Mouse (Mus musculus): ENCODE measurements around the gene Cd200r1. TPM values are rescaled to one million over a fixed set of nuclear protein-coding genes. Genes with fewer than 3 reads are reported as not detected.
A peak's percentile ranks its signal among the peaks of the same experiment; 100 is the strongest.

The Cd200r1 gene
- under 1 TPM in 1 of 4 experiments, not detected in 3; 0.16 TPM for total RNA-seq (2022)

DNA sequence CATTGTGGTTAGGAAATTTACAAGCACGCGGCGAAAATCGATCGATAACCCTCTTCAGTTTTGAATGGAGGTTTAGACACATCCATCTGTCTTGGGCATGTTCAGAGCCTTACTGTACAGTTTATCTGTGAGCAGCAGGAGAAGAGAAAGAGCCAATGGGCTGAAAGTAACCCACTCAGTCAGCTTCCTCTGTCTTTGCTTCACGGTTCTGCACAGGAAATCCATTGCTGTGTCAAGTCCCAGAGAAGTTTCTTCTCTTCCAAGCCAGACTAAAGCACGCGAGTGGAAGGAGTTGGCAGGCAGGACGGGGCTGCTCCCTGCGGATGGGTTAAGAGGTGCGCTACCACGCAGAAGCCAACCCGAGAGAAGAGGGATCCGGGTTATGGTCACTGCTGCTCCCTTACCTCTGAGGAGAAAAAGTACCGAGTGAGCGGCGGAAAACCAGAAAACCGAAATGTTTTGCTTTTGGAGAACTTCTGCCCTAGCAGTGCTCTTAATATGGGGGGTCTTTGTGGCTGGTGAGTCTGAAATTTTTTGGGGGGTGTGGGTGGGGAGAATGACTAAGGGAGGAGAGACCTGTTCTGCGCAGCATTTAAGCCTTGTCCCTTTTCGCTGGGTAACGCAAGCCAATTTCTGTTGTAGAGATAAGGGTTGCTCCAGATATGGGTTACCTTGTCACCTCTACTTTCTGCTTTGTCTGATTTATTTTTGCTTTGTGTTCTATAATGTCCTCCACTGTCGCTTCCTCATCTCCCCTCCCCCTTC, at the start of gene Cd200r1:
Gene Cd200r1 (plus strand): TSS at position 182 of the 765 bp plus-strand sequence.
- DNase-seq (ENCODE audit: low spot score in 2 of 2): no peak

DNA sequence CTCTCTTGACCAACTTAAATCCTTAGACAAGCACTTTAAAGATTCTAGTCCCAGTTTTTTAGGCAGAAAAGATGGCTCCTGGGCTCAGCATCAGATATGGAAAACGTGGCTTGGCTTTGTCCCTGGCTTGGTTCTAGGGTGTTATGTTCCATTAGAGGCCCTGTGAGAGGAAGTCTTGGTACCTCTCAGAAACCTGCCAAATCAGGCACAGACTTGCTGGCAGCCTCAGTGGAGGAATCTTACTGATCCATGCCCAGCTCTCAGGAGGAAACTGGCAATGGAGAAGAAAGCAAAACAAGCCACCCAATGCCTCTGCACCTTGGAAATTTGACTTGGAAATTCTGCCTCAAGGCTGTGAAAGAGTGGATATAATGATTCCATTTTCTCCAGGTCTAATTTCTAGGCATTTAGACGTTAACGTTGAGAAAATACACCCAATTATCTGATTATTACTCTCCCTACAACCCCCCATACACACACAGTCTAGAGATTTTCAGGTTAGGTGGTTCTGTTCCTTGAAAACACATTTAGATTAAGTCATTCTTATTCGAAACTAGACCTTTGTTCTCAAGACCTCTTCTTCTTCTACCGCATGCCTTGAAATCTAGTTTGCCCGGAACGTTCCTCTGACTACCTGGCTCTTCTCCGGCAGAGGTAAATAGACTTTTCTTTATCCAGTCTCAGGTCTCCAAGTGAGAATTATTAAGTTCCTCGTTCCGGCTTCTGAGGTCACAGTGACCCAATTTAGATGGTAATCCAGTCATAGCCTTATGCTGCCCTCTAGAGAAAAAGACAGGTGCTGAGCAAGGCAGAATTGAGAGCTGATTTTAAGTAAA, 49.0 kb upstream of the Cd200r1 start:
- DNase-seq (ENCODE audit: low spot score in 2 of 2): no peak

DNA sequence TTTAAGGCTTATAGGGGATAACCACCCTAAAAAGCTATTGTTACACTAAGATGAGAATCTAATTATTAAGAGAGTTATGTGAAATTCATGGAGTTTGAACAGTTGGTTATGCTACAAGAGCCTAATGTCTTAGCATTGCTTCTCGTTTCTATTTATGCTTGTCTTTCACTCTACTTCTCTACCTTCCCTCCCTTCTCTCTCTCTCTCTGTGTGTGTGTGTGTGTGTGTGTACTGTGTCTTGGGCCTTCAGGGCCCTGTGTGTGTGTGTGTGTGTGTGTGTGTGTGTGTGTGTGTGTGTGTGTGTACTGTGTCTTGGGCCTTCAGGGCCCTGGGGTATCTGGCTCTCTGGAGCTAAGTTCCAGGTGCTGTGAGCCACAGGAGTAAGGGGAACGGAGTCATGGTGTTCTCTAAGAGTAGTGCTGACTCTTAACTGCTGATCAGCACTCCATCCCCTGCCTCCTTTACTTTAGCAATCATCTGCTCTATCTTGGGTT, 48.3 kb upstream of the Cd200r1 start:
- DNase-seq (ENCODE audit: low spot score in 2 of 2): no peak

DNA sequence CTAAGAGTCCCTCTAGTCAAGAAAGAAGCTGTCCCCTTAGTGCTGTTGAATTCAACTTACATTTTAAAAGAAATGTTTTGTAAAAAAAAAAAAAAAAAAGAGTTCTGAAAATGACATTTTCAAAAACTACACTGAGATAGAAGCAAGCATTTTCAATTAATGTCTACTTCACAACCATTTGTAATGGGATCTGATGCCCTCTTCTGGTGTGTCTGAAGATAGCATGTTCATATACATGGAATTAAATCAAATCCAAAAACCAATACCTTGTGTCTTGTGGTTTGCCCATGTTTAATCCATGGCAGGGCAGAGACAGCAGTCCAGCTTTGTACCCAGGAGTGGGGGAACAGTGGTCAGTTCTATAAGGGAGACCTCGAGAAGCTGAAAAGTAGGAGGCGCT, 47.7 kb upstream of the Cd200r1 start:
- no peak for DNase-seq (ENCODE audit: low spot score in 2 of 2)

DNA sequence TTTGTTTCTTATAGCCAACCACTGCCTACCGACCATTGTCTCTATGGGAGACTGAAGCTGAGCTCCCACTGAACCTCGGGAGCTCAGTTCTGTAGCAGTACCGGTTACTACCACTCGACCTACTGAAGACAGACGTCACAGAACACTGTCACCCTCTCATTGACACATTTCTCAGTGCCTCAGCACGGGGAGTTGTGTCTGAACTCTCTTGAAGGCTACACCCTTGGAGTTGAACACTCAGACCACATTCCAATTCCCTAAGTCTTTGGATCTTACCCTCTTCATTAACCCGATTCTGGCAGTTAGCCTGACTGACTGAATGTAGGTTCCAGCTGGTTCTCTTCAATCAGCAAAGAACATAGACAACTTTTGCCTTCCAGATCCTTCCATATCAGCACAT, 46.2 kb upstream of the Cd200r1 start:
- DNase-seq (ENCODE audit: low spot score in 2 of 2): no peak

DNA sequence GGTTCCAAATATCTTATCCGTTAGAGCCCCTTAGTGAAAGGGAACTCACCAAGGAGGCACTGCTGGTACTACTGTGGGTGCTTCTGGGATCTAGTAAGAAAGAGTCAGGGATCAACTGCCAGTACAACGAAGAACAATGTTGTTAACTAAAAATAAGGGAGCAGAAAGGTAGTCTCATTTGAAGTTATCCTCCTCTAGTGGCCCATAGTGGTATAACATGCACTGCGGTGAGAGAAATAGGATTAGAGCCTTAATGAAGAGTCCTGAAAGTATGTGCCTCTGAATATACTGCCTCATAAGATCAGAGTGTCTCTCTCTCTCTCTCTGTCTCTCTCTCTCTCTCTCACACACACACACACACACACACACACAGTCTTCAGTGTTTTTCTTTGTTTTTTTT, 45.0 kb upstream of the Cd200r1 start:
- no peak for DNase-seq (ENCODE audit: low spot score in 2 of 2)

DNA sequence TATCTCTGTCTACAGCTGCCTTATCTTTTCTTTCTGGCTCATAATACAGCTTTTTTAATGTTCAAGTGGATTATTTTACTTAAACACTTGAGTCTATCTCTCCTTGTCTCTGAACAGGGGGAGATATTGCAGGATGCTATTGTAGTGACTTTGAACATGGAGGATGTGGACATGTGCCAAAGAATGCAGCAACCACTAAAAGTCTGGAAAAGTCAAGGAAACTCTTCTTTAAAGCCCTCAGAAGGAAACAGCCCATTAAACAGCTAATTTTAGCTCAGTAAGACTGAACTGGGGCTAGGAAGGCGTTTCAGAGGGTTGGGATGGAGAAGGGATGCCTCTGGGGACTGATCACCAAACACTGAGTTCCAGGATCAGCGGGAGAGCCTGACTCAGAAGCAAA, 42.9 kb upstream of the Cd200r1 start:
- no peak for DNase-seq (ENCODE audit: low spot score in 2 of 2)

DNA sequence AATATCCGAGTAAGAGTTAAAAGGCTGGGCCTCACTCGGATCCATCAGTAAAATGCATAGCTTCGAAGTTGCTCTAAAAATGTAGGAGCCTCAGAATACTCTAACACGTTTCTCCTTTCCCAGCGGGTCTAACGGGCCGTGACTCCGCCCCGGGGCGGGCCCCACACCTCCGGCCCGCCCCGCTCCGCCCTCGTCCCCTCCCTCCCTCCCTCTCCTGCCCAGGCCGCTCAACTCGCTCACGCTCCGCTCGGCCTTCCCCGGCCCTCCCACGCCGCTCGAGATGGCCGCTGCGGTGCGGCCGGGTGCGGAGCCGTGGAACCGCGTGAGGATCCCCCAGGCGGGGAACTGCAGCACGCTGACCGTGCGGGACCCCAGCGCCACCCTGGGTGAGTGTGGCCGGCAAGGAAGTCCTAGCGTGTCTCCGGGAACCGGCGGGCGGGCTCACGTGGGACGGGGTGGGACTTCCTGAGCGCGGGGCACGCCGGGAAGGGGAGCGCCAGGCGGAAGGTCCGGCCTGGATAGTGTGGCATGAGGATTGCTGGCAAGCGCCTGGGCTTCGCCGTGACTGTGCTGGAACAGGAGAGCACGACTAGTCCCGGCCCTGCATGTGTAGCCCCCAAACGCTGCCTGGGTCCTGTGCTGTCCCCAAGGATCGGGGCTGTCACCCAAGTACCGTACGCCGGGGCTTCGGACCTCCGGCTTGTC, 41.3 kb upstream of the Cd200r1 start, which contains the start of gene Nepro:
Gene Nepro (plus strand): TSS at position 219 of the 705 bp plus-strand sequence.
- DNase-seq (ENCODE audit: low spot score in 2 of 2): peak; percentile 92 to 93

DNA sequence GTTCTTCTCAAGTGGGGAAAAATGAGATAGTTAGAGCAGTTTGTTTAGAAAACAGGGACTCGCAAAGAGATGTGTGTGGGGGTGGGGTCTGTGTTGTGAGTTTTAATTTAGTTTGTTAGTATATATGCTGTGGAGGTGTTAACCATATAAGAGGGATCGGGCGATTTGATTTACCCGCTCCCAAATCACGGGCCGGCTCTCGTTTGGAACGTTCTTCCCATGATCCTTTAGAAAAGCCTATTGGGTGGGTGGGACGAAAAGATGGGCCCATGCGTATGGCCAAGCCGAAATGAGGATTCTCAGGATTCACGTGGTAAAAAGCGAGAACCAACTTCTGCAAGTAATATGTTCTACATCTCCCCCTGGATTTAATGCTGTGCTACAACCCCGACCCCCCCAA, 40.7 kb upstream of the Cd200r1 start:
- DNase-seq (ENCODE audit: low spot score in 2 of 2): peak in 1 of 2 experiments; percentile 15

DNA sequence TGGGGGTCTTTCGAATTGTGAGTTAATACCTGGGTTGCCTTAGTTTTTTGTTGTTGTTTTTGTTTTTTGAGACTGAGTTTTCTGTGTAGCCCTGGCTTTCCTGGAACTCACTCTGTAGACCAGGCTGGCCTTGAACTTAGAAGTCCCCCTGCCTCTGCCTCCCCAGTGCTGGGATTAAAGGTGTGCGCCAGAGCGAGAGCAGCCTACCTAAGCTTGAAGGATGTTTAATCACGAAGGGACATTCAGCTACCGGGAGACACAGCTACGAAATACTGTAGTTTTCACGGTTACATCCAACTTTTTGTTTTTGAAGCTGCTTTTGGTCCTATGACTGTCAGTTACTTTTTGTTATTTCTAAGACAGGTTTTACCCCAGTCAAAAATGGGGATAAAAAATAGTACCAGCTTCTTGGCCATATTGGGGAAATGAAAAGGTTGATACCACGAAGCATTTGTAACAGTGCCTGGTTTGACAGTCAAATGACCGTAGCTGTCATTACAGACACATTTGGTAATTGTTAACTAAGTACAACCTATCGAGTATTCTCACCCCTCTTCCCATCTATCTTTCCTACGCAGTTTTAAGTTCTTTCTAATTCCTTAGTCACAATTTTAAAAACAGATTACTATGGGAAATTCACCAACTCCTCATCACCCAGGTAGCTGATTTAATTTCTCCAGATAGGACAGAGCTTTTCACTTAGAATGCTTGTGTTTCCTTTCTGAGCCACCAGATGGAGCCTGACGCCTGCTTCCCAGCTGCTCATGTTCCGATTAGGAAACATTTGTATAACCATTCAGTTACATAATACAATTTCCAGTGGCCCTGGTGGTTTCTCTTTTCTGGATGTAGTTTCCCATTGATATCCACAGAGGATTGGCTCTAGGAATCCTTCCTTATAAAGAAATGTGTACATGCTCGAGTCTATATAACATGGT, 40.0 kb upstream of the Cd200r1 start:
- peak; percentile 63 to 66 for DNase-seq (ENCODE audit: low spot score in 2 of 2)

DNA sequence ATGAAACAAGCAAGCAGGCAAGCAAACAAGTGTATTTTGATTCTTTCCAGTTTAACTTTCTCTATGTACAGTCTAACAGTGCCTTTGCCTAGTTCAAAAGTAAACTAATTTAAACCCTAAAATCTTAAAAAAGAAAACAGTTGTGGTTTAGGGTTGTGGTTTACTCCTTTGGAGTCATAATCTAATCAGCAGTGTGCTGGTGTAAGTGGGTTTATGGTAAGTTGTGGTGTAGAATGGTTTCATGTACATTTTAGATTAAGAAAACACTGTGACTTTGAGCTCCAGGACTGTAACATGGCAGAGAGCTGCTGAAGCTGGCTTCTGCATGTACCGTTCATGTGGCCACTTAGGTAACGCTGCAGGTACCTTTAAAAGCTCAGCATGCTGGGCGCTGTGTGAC, 38.0 kb upstream of the Cd200r1 start:
- no peak for DNase-seq (ENCODE audit: low spot score in 2 of 2)

DNA sequence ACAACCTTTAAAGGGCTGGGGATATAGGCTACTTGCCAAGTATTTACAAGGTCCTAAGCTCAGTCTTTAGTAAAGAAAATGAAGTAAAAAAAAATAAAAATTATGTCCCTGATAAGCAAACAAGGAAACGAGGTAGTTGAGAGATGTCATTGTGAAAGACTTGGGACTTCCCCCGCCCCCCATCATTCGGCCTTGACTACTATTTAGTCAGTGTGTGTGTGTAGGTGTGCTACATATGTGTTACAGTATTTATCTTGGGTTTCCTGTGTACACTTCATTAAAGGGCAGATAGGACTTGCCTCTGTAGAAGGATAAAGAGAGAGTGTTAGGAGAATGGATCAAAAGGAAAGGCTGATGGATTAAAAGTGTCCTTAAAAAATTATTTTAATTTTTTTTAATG, 31.5 kb upstream of the Cd200r1 start:
- DNase-seq (ENCODE audit: low spot score in 2 of 2): no peak

DNA sequence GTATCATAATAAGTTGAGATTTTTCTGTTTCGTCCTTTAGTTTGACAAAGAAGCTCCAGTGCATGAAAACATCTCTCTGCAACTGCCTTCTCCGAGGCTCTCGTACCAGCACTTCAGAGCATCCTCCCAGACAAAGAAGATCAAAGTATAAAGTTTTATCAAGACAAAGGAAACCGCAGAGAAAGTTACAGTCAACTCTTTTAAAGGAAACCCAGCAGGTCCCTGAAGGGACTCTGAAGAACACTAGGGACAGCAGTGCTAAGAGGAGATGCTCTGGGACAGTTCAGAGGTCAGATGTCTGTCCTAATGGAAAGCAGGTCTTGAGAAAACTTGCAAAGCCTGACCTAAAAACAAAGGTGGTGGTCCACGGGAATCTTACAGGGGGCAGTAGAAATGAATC, 29.9 kb upstream of the Cd200r1 start:
- no peak for DNase-seq (ENCODE audit: low spot score in 2 of 2)

DNA sequence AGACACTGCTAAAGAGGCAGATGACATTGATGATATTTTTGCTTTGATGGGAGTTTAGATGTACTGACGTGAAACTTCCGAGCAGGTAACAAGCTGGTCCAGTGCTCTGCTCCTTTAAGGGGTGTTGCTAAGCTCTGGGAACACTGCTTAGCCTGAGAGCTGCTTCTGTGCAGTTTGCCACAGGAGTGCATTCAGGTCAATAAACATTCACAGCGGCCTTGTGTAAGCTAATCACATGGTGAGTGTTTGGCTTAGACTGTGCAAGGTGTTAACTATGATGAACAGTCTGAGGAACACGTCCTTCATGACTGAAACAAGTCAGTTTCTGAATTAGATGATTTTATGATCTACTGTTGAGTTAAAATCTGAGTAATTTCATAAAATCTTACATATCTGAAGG, 29.4 kb upstream of the Cd200r1 start:
- DNase-seq (ENCODE audit: low spot score in 2 of 2): no peak

DNA sequence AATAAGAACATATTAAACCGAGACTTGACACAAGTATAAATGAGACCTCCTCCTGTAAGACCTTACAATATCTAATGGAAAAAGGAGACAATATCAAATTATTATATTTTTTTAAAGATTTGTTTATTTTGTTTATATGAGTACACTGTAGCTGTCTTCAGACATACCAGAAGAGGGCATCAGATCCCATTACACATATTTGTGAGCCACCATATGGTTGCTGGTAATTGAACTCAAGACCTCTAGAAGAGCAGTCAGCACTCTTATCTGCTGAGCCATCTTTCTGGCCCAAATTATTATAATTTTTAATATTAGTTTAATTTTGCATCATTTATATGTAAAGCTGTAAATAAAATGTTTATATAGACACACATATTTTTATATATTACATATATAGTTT, 22.8 kb upstream of the Cd200r1 start:
- no peak for DNase-seq (ENCODE audit: low spot score in 2 of 2)

DNA sequence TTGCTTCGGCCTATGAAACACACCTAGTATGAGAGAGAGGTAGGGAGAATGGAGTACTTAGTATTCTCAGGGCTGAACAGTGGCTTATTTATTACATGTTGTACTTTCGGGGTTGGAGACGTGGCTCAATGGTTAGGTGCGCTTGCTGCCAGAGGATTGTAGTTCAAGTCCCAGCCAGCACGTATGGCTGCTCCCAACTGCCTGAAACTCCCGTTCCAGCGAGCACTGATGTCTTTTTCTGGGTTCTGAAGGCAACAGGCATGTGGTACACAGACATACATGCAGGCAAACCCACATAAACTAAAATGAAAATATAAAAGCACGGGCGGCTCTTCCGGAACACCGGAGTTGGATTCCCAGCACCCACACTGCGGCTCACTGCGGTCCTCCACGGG, 20.1 kb upstream of the Cd200r1 start:
- no peak for DNase-seq (ENCODE audit: low spot score in 2 of 2)

DNA sequence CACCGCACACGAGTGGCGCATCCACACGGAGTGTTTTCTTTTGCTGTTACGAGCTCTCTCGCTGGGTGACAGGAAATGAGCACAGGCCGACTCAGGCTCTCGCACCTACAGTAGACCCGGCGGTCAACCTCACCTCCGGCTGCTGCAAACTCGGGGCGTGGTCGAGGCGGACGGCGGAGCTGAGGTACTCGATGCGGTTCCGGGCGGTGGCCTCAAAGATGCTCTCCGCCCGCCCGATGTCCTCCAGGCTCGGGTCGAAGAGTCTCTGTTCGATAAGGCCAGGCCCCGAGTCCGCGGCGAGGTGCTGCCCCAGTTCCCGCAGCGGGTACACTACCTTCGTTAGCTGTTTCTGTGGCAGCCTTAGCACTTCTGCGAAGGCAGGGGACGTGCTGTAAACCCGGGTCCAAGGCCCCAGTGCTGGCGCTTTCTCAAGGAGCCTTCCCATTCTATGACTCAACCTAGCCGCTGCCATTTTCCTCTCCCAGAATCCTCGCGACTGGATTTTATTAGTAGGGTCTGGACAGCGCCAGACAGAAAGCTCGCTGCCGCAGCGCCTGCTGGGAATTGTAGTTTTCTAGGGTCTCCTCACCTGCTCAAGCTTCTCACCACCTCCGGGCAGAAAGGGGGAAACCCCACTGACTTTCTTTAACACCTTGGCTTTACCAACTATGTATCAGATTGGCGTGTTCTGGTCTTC, 19.5 kb upstream of the Cd200r1 start, which contains the start of gene Gtpbp8:
Gene Gtpbp8 (minus strand): TSS at position 498 of the 697 bp plus-strand sequence.
- peak; percentile 56 to 69 for DNase-seq (ENCODE audit: low spot score in 2 of 2)

DNA sequence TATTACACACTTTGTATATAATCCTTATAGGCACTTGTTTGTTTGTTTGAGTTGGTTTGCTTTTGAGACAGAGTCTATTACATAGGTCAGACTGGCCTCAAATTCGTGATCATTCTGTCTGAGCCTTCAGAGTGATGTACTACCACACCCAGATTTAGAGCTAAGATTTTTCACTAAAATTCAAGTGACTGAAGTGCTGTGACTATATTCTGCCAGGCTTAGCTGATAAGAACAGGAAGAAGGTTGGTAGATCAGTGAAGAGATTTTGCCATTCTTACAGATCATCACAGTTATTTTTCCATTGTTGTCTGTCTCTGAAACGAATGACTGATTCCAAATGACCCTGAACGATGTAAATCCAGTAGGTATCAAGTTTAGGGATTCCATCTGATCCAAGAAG, 17.5 kb upstream of the Cd200r1 start:
- DNase-seq (ENCODE audit: low spot score in 2 of 2): no peak

DNA sequence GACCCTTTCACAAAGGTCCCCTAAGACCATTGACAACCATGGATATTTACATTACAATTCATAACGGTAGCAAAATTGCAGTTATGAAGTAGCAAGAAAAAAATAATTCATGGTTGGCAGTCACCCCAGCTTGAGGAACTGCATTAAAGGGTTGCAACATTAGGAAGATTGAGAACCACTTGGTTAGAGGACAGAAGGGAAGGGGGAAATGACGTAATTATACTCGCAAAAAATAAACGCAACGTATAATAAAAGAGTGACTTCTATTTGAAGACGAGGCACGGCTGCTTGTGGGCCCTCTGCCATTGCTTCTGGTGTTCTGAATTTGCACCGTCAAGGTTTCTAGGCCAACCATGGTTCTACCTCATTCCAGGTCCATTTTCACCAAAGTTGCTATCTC, 7.8 kb upstream of the Cd200r1 start:
- no peak for DNase-seq (ENCODE audit: low spot score in 2 of 2)

DNA sequence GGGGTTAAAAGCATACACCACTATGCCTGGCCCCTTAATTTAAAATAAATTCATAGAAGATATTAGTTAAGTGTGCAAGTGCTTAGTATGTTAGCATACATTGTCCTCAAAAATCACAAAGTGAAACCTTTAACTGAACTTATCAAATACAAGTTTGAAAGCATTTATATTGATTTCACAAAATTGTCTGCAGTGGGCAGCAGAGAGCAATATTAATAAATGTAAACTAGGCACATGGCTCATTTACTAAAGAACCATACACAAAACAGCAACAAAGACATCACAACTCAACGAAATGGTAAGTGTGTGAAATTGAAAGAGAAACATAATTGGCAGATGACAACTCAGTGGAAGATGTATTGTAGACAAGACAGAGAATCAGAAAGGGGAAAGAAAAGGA, 3.7 kb upstream of the Cd200r1 start:
- DNase-seq (ENCODE audit: low spot score in 2 of 2): no peak

Measured in gastrocnemius, adult 8-10 months (tissue).